Mouse (Mus musculus) CH12.LX (cell line): ENCODE results near the gene Ubxn1. TPM values are rescaled to one million over a fixed set of nuclear protein-coding genes. Genes with fewer than 3 reads are reported as not detected.

Experiments used
- DNase-seq: peaks from one replicate; pipeline ENCODE4 v3.0.0-alpha.2; 2013; ENCODE audit errors: extremely low read depth
- H3K27ac ChIP-seq: 2 replicates; pipeline ENCODE4 v1.5.1; 2012; ENCODE audit warnings: low read depth, mild to moderate bottlenecking, control low read depth, moderate library complexity; ENCODE audit not compliant: insufficient read depth
- H3K27me3 ChIP-seq: replicated peaks from 2 replicates; pipeline ENCODE3; 2012; ENCODE audit warnings: inconsistent platforms
- H3K36me3 ChIP-seq, 2 experiments: replicated peaks in 1 of 2; 2 replicates each; pipeline versions ENCODE3 to v1.6.1; 2012; ENCODE audit warnings: inconsistent platforms in 1 of 2, low read length in 1 of 2, mild to moderate bottlenecking in 1 of 2, mixed read lengths in 1 of 2, moderate library complexity in 1 of 2; ENCODE audit not compliant: control insufficient read depth in 1 of 2, insufficient read depth in 1 of 2
- H3K4me1 ChIP-seq, 2 experiments: 2 replicates each; pipeline ENCODE4 v1.6.1; 2012; ENCODE audit warnings: inconsistent platforms in 1 of 2, moderate library complexity in 1 of 2; ENCODE audit not compliant: insufficient read depth in 2 of 2, control insufficient read depth in 1 of 2
- H3K4me2 ChIP-seq: 2 replicates; pipeline ENCODE4 v1.6.1; 2012; ENCODE audit warnings: low read depth, mild to moderate bottlenecking, control low read depth; ENCODE audit not compliant: poor library complexity, insufficient read depth, severe bottlenecking
- H3K4me3 ChIP-seq, 3 experiments: fragments of 150-350 bp in 1 of 3; sonication (generic) in 1 of 3; replicated peaks in 1 of 3; 2 replicates each; pipeline versions ENCODE3 to v1.5.1; 2011 to 2012; ENCODE audit warnings: low read depth in 2 of 3, low read length in 2 of 3, mild to moderate bottlenecking in 2 of 3, moderate library complexity in 2 of 3, control low read depth in 1 of 3, improper control_type of control experiment in 1 of 3, inconsistent platforms in 1 of 3, mixed read lengths in 1 of 3; ENCODE audit not compliant: poor library complexity in 1 of 3
- H3K79me2 ChIP-seq: replicated peaks from 2 replicates; pipeline ENCODE4 v1.6.1; 2012; ENCODE audit warnings: mild to moderate bottlenecking, moderate library complexity; ENCODE audit not compliant: control insufficient read depth, poor library complexity, insufficient read depth, severe bottlenecking; ENCODE audit errors: extremely low read depth
- H3K9ac ChIP-seq: 2 replicates; pipeline ENCODE4 v1.6.1; 2012; ENCODE audit warnings: low read depth, mild to moderate bottlenecking, control low read depth, moderate library complexity; ENCODE audit not compliant: insufficient read depth
- H3K9me3 ChIP-seq: replicated peaks from 2 replicates; pipeline ENCODE3; 2012; ENCODE audit warnings: low read length, inconsistent platforms, mixed read lengths
- BHLHE40 ChIP-seq: IDR thresholded peaks from 2 replicates; pipeline ENCODE4 v1.6.1; 2011; ENCODE audit warnings: mild to moderate bottlenecking, low read depth, low read length, improper control_type of control experiment
- CHD2 ChIP-seq: IDR thresholded peaks from 2 replicates; pipeline ENCODE4 v1.6.1; 2011; ENCODE audit warnings: low read length, improper control_type of control experiment
- CTCF ChIP-seq, 2 experiments: IDR thresholded peaks in 1 of 2; conservative IDR thresholded peaks in 1 of 2; 2 replicates each; pipeline ENCODE4 v1.5.1; 2011 to 2012; ENCODE audit warnings: low read depth in 2 of 2, low read length in 2 of 2, improper control_type of control experiment in 1 of 2, inconsistent platforms in 1 of 2, mild to moderate bottlenecking in 1 of 2, moderate library complexity in 1 of 2
- GABPA ChIP-seq: IDR thresholded peaks from 2 replicates; pipeline ENCODE4 v1.6.1; 2012; ENCODE audit warnings: low read depth, low read length, improper control_type of control experiment, inconsistent platforms; ENCODE audit not compliant: insufficient replicate concordance
- HCFC1 ChIP-seq: IDR thresholded peaks from 2 replicates; pipeline ENCODE4 v1.6.1; 2012; ENCODE audit warnings: low read depth, mild to moderate bottlenecking, inconsistent platforms, low read length, improper control_type of control experiment
- IRF4 ChIP-seq: IDR thresholded peaks from 2 replicates; pipeline ENCODE4 v1.6.1; 2014; ENCODE audit warnings: low read depth, mild to moderate bottlenecking, inconsistent platforms, low read length, improper control_type of control experiment
- MAFK ChIP-seq: IDR thresholded peaks from 2 replicates; pipeline ENCODE4 v1.6.1; 2011; ENCODE audit warnings: low read length, improper control_type of control experiment; ENCODE audit not compliant: insufficient replicate concordance
- MAX ChIP-seq: IDR thresholded peaks from 2 replicates; pipeline ENCODE4 v1.6.1; 2011; ENCODE audit warnings: low read length, improper control_type of control experiment
- MYC ChIP-seq: IDR thresholded peaks from 2 replicates; pipeline ENCODE4 v1.6.1; 2011; ENCODE audit warnings: low read depth, mild to moderate bottlenecking, improper control_type of control experiment, low read length
- NRF1 ChIP-seq: IDR thresholded peaks from 2 replicates; pipeline ENCODE4 v1.6.1; 2014; ENCODE audit warnings: low read depth, mild to moderate bottlenecking, inconsistent platforms, low read length, improper control_type of control experiment, moderate library complexity
- POLR2A ChIP-seq: IDR thresholded peaks from 2 replicates; pipeline ENCODE4 v1.6.1; 2011; ENCODE audit warnings: low read depth, mild to moderate bottlenecking, improper control_type of control experiment, low read length
- POLR2AphosphoS2 ChIP-seq: IDR thresholded peaks from 2 replicates; pipeline ENCODE4 v1.6.1; 2011; ENCODE audit warnings: low read depth, low read length, improper control_type of control experiment
- RAD21 ChIP-seq: IDR thresholded peaks from 2 replicates; pipeline ENCODE4 v1.6.1; 2011; ENCODE audit warnings: low read depth, mild to moderate bottlenecking, low read length, improper control_type of control experiment, moderate library complexity
- SIN3A ChIP-seq: IDR thresholded peaks from 2 replicates; pipeline ENCODE4 v1.6.1; 2012; ENCODE audit warnings: low read length, improper control_type of control experiment, inconsistent platforms
- SMC3 ChIP-seq: IDR thresholded peaks from 2 replicates; pipeline ENCODE4 v1.6.1; 2011; ENCODE audit warnings: low read depth, low read length, improper control_type of control experiment
- UBTF ChIP-seq: IDR thresholded peaks from 2 replicates; pipeline ENCODE4 v1.6.1; 2012; ENCODE audit warnings: low read depth, mild to moderate bottlenecking, inconsistent platforms, low read length, improper control_type of control experiment, moderate library complexity
- USF1 ChIP-seq: IDR thresholded peaks from 2 replicates; pipeline ENCODE4 v1.6.1; 2014; ENCODE audit warnings: low read depth, mild to moderate bottlenecking, inconsistent platforms, low read length, improper control_type of control experiment
- dilution Hi-C: fragments of 300-500 bp; cut with MboI; formaldehyde crosslinking; loops from 2 replicates; pipeline ENCODE4 v1.14.3; 2020; ENCODE audit warnings: low sequenced_read_pairs; ENCODE audit not compliant: extremely low pct_unique_long_range_greater_than_20kb, extremely low pct_ligation_motif_present
- in situ Hi-C: fragments of 300-500 bp; cut with MboI; formaldehyde crosslinking; loops from 3 replicates; pipeline ENCODE4 v1.14.3; 2019; ENCODE audit warnings: low sequenced_read_pairs, low pct_ligation_motif_present, low pct_unique_long_range_greater_than_20kb, mixed read lengths
- polyA plus RNA-seq: library from polyadenylated mRNA; unstranded; fragments of >175 nt; gene quantifications from 2 replicates; pipeline ENCODE4 v1.2.1, GENCODE M21; 2012; ENCODE audit warnings: low read depth; ENCODE audit not compliant: insufficient read length
- total RNA-seq, 2 experiments: library from RNA; depleted of rRNA; stranded (reverse); fragments of 300-350 nt in 1 of 2; fragments of >200 nt in 1 of 2; gene quantifications; 2 replicates each; pipeline ENCODE4 v1.2.3; 2012 to 2014

Ubxn1 gene
- total and polyA plus RNA-seq, 3 experiments: 96.3 to 226 (median 140) TPM

GRCm38 (mm10) chr19:8853117-8853516, 18.2 kb upstream of the Ubxn1 start:
- TF ChIP-seq GABPA (no peak), POLR2A (no peak), CTCF (conservative IDR thresholded peaks at IDR 0.05 in 1 of 2, IDR thresholded peaks at IDR 0.05 in 1 of 2; ENCODE audit: low read depth in 2 of 2, low read length in 2 of 2) (no peak), MAFK (no peak), POLR2AphosphoS2 (no peak), MAX (no peak), HCFC1 (no peak), SIN3A (no peak)
- dilution Hi-C loops: no loop called here

GRCm38 (mm10) chr19:8857689-8858088, 13.6 kb upstream of the Ubxn1 start:
- no peak for DNase-seq
- dilution Hi-C loops: no loop called here
- no peak overlapping the region for H3K4me3 ChIP-seq

More at GRCm38 (mm10) chr19:8853117-8853516, 18.2 kb upstream of the Ubxn1 start:
- H3K4me1 ChIP-seq: no peaks in the 10 kb centered on the region
- H3K79me2 ChIP-seq: no peaks in the 10 kb centered on the region
- in situ Hi-C loops: no loop called here
- H3K4me3 ChIP-seq: no peak overlapping the region
- no peaks in the 10 kb centered on the region for H3K27me3 ChIP-seq
- no peak for DNase-seq
- no peak overlapping the region for H3K9ac ChIP-seq
- no peaks in the 10 kb centered on the region for H3K9me3 ChIP-seq
- H3K4me2 ChIP-seq: no peak overlapping the region
- H3K36me3 ChIP-seq: peaks cover 5 to 13% of the 10 kb centered on the region in 2 experiments
- H3K27ac ChIP-seq: no peak overlapping the region

GRCm38 (mm10) chr19:8859018-8859417, 12.3 kb upstream of the Ubxn1 start:
- Histone ChIP-seq H3K27ac (no peak overlapping the region), H3K79me2 (no peaks in the 10 kb centered on the region), H3K4me2 (no peak overlapping the region), H3K9ac (no peak overlapping the region), H3K9me3 (no peaks in the 10 kb centered on the region), H3K4me3 (no peak overlapping the region), H3K4me1 (no peaks in the 10 kb centered on the region; a peak in 1 of 4 replicates), H3K27me3 (no peaks in the 10 kb centered on the region), H3K36me3 (no peaks in the 10 kb centered on the region)
- in situ Hi-C loops (loop anchor here (5.0 kb wide), 1 partner anchor 243 kb away; no protein-coding TSS in a partner anchor), dilution Hi-C loops (no loop called here)
- TF ChIP-seq IRF4 (no peak), SMC3 (peak; percentile 78), CTCF (conservative IDR thresholded peaks at IDR 0.05 in 1 of 2, IDR thresholded peaks at IDR 0.05 in 1 of 2; ENCODE audit: low read depth in 2 of 2, low read length in 2 of 2) (peak; percentile 10 to 74; a peak in 2 of 4 replicates), RAD21 (peak; percentile 65)
- DNase-seq: no peak

More at GRCm38 (mm10) chr19:8857689-8858088, 13.6 kb upstream of the Ubxn1 start:
- Histone ChIP-seq H3K79me2 (no peaks in the 10 kb centered on the region), H3K36me3 (no peaks in the 10 kb centered on the region), H3K27me3 (no peaks in the 10 kb centered on the region), H3K9ac (no peak overlapping the region), H3K4me1 (no peaks in the 10 kb centered on the region; a peak in 1 of 4 replicates), H3K4me2 (no peak overlapping the region), H3K27ac (no peak overlapping the region), H3K9me3 (no peaks in the 10 kb centered on the region)
- peak; percentile 34 to 73; a peak in 3 of 4 replicates for TF ChIP-seq CTCF (conservative IDR thresholded peaks at IDR 0.05 in 1 of 2, IDR thresholded peaks at IDR 0.05 in 1 of 2; ENCODE audit: low read depth in 2 of 2, low read length in 2 of 2)
- peak; percentile 25; the same call in 1 of the 2 replicates for TF ChIP-seq USF1
- TF ChIP-seq SMC3: peak; percentile 49
- no peak for TF ChIP-seq NRF1
- 0 out of 2 replicates have a peak, but pooled peaks have one; percentile 23 for TF ChIP-seq MAX
- 0 out of 2 replicates have a peak, but pooled peaks have one; percentile 28 for TF ChIP-seq SIN3A
- peak; percentile 98 for TF ChIP-seq MAFK
- no peak for TF ChIP-seq CHD2
- peak; percentile 79 for TF ChIP-seq MYC
- TF ChIP-seq BHLHE40: peak; percentile 62
- peak; percentile 67 for TF ChIP-seq RAD21
- TF ChIP-seq UBTF: no peak
- in situ Hi-C loops: loop anchor here (5.0 kb wide), 1 partner anchor 245 kb away; no protein-coding TSS in a partner anchor
